Comparison of ENCODE assay signal across 9 mouse cellular contexts in the genomic region with DNA sequence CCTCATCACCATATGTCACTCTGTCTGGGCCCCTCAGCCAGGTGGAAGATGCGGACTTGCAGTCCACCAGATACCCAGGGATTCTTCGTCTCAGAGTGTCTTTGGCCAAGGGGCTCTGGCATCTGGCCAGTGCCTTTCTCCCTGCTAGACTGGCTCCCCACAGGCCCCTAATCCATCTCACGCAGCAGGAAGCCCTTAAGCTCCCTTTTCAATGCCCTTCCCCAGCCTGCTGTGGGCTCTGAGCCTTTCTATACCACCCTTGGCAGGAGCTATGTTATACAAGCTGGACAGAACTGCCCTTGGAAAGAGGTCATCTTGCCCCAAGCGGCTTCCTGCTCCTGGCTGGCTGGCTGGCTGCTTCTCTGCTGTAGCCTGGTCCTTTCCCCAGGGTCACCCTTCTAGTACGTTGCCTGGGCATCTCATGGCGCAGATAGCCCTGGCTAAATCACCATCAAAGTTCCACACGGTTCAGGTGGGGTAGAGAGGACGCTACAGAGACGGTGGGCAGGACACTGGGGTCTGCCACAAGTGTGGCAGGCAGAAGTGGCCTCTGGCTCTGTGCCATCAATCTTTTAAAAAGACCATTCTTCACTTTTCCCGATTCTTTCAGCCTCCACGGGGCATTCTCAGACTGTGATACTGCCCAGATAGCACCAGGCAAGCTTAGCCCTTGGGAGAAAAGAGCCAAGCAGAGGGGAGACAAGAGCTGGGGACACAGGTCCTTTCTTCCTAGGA. TPM values are rescaled to one million over a fixed set of nuclear protein-coding genes. Genes with fewer than 3 reads are reported as not detected.
DNase-seq lines count a peak whose midpoint lies in the region; ATAC-seq and TF ChIP-seq lines count a peak whose summit lies in the region.
"Had no signal": no experiment of that assay in that cellular context is flagged by ENCODE, and none has a peak within 500 bp of the region (broad histone marks: within the 10 kb centered on the region; RNA-seq: fewer than 3 reads in every experiment).

No protein-coding gene starts in this region.

- H3K27ac ChIP-seq in ES-E14 (ENCODE audit: insufficient read depth, low read depth, low read length, poor library complexity, severe bottlenecking) = peak overlapping the region; percentile 73
- H3K27ac ChIP-seq in heart, embryonic 10.5 days = peak overlapping the region; percentile 75
- H3K27ac ChIP-seq in limb, embryonic 13.5 days = peak overlapping the region; percentile 86
- H3K27ac ChIP-seq: liver, embryonic 14.5 days had no signal

- no peak overlapping the region for H3K4me3 ChIP-seq in ES-E14 (ENCODE audit: insufficient read depth in 1 of 2, low read depth in 1 of 2, low read length in 2 of 2, poor library complexity in 1 of 2, severe bottlenecking in 1 of 2)
- H3K4me3 ChIP-seq in heart, embryonic 10.5 days = 0 out of 2 replicates have a peak overlapping the region, but pooled peaks have one; percentile 22
- no peak overlapping the region for H3K4me3 ChIP-seq in limb, embryonic 13.5 days

- H3K9ac ChIP-seq in ES-E14 (ENCODE audit: insufficient read depth, low read depth, low read length, poor library complexity, severe bottlenecking) = no peak overlapping the region; the same call in 1 of the 2 replicates
- H3K9ac ChIP-seq in limb, embryonic 13.5 days = no peak overlapping the region; the same call in 1 of the 2 replicates
- H3K9ac ChIP-seq: liver, embryonic 14.5 days had no signal

- H3K9me3 ChIP-seq in ES-E14 (ENCODE audit: control insufficient read depth, insufficient read depth, low read depth, low read length) = no peaks in the 10 kb centered on the region
- H3K9me3 ChIP-seq in heart, embryonic 10.5 days = no peaks in the 10 kb centered on the region
- H3K9me3 ChIP-seq in limb, embryonic 13.5 days = peaks cover 2% of the 10 kb centered on the region

- peak; percentile 27 for DNase-seq in cerebellum, adult 9-10 months
- DNase-seq in cerebellum, adult 8-10 months = no peak
- no peak for DNase-seq in ES-E14 (ENCODE audit: low read depth, low spot score)
- DNase-seq in heart, embryonic 10.5 days (ENCODE audit: low spot score) = no peak
- DNase-seq in frontal cortex, postnatal 36 days (ENCODE audit: low spot score in 2 of 2) = no peak
- DNase-seq in thymus, postnatal 25 days = no peak

- WGBS in heart, embryonic 10.5 days = 16% methylated on average over 11 of the region's 11 CpGs
- WGBS in limb, embryonic 13.5 days = 30% methylated on average over 11 of the region's 11 CpGs

- in situ Hi-C loops in ES-E14 (cut with MboI; ENCODE audit: low sequenced_read_pairs in 2 of 2, unreplicated experiment in 2 of 2) = no loop called here

- peak overlapping the region; percentile 35; the same call in 1 of the 2 replicates for H3K4me2 ChIP-seq in limb, embryonic 13.5 days (replicated peaks)

- no peaks in the 10 kb centered on the region for H3K36me3 ChIP-seq in ES-E14 (ENCODE audit: control insufficient read depth, insufficient read depth, low read length, poor library complexity, severe bottlenecking)
- 0 out of 2 replicates have a peak, but pooled peaks cover 8% of the 10 kb centered on the region for H3K36me3 ChIP-seq in heart, embryonic 10.5 days
- no peaks in the 10 kb centered on the region for H3K36me3 ChIP-seq in limb, embryonic 13.5 days

- no peak for ATAC-seq in limb, embryonic 13.5 days (ENCODE audit: low FRiP score, low read depth)
- ATAC-seq in megakaryocyte progenitor cell, adult 5-6 weeks (replicated peaks; ENCODE audit: poor library complexity) = no peak

- no peaks in the 10 kb centered on the region for H3K27me3 ChIP-seq in heart, embryonic 10.5 days (ENCODE audit: insufficient read depth, poor library complexity, severe bottlenecking)
- no peaks in the 10 kb centered on the region for H3K27me3 ChIP-seq in limb, embryonic 13.5 days

- peaks cover 13 to 33% of the 10 kb centered on the region in 2 experiments for H3K4me1 ChIP-seq in ES-E14 (ENCODE audit: control insufficient read depth in 2 of 2, insufficient read depth in 2 of 2, low read length in 2 of 2, poor library complexity in 1 of 2)
- H3K4me1 ChIP-seq in heart, embryonic 10.5 days = peaks cover 62% of the 10 kb centered on the region
- H3K4me1 ChIP-seq in limb, embryonic 13.5 days = peaks cover 52% of the 10 kb centered on the region

TF ChIP-seq in ES-E14, 5 proteins besides CTCF, POLR2A, EP300 and RAD21:
- TF ChIP-seq CHD2 (IDR thresholded peaks at IDR 0.05; ENCODE audit: low read depth, low read length) = no peak
- TF ChIP-seq HCFC1 (IDR thresholded peaks at IDR 0.05; ENCODE audit: borderline replicate concordance, insufficient read depth, low read length) = no peak
- no peak for TF ChIP-seq MAFK (IDR thresholded peaks at IDR 0.05; ENCODE audit: insufficient read depth, low read depth, low read length)
- TF ChIP-seq ZC3H11A (IDR thresholded peaks at IDR 0.05; ENCODE audit: borderline replicate concordance, low read depth, low read length) = no peak
- TF ChIP-seq ZNF384 (IDR thresholded peaks at IDR 0.05; ENCODE audit: low read depth, low read length) = no peak

RNA-seq across cellular contexts. Expression of gene Gm11627, which starts 2.2 kb away (rescaled TPM):
- 5.2 and 7.5 TPM in 2 replicates for total RNA-seq in ES-E14 (2012; rRNA removed)
- polyA plus RNA-seq in heart, embryonic 10.5 days (2016; fragmentation: Nextera tagmentation; extraction: Ambion mirVana) = 11.6 and 13.5 TPM in 2 replicates
- polyA plus RNA-seq in limb, embryonic 13.5 days (2015; fragmentation: Nextera tagmentation; extraction: Ambion mirVana) = 7.7 and 9.1 TPM in 2 replicates
- not detected in 2 replicates for total RNA-seq in megakaryocyte progenitor cell, adult 5-6 weeks (2015)
- total RNA-seq in megakaryocyte progenitor cell, adult 5-6 weeks (2017) = not detected in 2 replicates

RNA-seq across cellular contexts. Expression of gene Fzd2, which starts 22.7 kb away (rescaled TPM):
- total RNA-seq in ES-E14 (2012; rRNA removed) = 26.4 and 27.9 TPM in 2 replicates
- polyA plus RNA-seq in heart, embryonic 10.5 days (2016; fragmentation: Nextera tagmentation; extraction: Ambion mirVana) = 22.9 and 34.5 TPM in 2 replicates
- 67.7 and 71.6 TPM in 2 replicates for polyA plus RNA-seq in limb, embryonic 13.5 days (2015; fragmentation: Nextera tagmentation; extraction: Ambion mirVana)
- not detected in 2 replicates for total RNA-seq in megakaryocyte progenitor cell, adult 5-6 weeks (2015)
- total RNA-seq in megakaryocyte progenitor cell, adult 5-6 weeks (2017) = not detected in 2 replicates

RNA-seq across cellular contexts. Expression of gene Gpatch8, which starts 25.3 kb away (rescaled TPM):
- 22.5 and 22.9 TPM in 2 replicates for total RNA-seq in ES-E14 (2012; rRNA removed)
- polyA plus RNA-seq in heart, embryonic 10.5 days (2016; fragmentation: Nextera tagmentation; extraction: Ambion mirVana) = 45.7 and 47.0 TPM in 2 replicates
- 80.0 and 81.0 TPM in 2 replicates for polyA plus RNA-seq in limb, embryonic 13.5 days (2015; fragmentation: Nextera tagmentation; extraction: Ambion mirVana)
- total RNA-seq in megakaryocyte progenitor cell, adult 5-6 weeks (2015) = 18.1 and 24.4 TPM in 2 replicates
- total RNA-seq in megakaryocyte progenitor cell, adult 5-6 weeks (2017) = 17.4 and 23.5 TPM in 2 replicates

Comparison
In these comparisons a context has a peak if more than half of its experiments do, and no peak if none do; other contexts are left out.
1. RNA of gene Fzd2, which starts 22.7 kb away (total RNA-seq): 26.4 to 27.9 TPM in ES-E14; not detected in megakaryocyte progenitor cell, adult 5-6 weeks; every median in the first group is over 10 times any median in the second.
2. Peak in every context shown above with its lines, with median percentiles within 50 percentile points of each other: H3K27ac ChIP-seq.